Mouse (Mus musculus) erythroblast, embryonic 14.5 days (primary cell): ENCODE data around the gene Peli2.

Experiments
- GATA1 ChIP-seq: IDR thresholded peaks from 2 replicates; pipeline ENCODE4 v1.6.1; 2012; ENCODE audit warnings: low read length, inconsistent platforms, mixed read lengths
- TAL1 ChIP-seq: IDR thresholded peaks from 3 replicates; pipeline ENCODE4 v1.6.1; 2012; ENCODE audit warnings: low read length, inconsistent platforms, mixed read lengths

DNA sequence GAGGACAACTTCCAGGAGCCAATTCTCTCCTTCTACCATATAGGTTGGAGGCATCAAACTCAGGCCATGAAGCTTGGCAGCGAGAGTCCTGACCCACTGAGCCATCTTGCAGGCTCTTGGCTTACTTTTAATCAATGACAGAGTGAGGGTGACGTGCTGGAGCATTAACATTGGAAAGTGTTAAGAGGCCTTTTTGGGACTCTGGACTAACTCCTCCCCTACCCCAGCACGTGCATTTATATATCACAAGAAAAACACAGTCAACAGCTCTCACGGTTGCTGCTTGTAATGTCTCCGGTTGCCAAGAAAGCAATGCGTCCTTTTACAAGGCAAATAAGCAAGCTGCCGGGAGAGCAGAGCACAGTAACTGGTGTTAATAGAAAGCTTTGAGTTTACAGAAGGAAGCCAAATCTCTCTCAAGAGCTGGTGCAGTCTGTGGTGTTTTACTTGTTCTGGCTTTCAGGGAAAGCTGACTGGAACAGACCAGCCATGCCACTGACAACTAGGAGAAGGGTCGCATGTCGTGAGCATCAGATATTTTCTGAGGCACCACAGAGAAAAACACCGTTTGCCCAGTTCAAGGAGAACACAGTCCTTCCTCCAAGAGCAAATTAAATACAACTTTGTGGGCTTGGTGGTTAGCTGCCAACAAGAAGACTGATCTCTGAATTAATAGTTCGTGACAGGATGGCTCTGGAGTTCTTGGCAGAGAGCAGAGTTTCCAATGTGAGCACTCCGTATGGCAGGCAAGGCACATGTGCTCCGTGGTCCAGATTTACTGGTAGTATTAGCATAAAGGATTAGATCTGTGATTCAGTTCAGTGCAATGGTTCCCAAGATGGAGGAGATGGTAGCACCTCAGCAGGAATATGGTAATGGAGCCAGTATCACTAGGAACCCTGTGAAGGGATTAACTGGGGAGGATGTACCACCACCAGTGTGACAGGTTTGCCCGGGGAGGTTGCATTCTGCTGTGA lies 36.5 kb upstream of the Peli2 start:
- TF ChIP-seq GATA1 (no peak), TAL1 (no peak)
